Mouse (Mus musculus) ovary, postnatal 36 days (tissue): Measurements from ENCODE around the gene Smarcb1.
A peak's percentile ranks its signal among the peaks of the same experiment; 100 is the strongest.

ENCODE experiments used
- DNase-seq: peaks from one replicate; pipeline ENCODE4 v3.0.0; 2022; ENCODE audit warnings: low spot score, mixed read lengths

Smarcb1 gene

GRCm38 (mm10) chr10:75921026-75921725 lies at the start of gene Smarcb1:
Gene Smarcb1, minus strand, starts transcription at chr10:75921617.
- DNase-seq = peak; percentile 94

DNA sequence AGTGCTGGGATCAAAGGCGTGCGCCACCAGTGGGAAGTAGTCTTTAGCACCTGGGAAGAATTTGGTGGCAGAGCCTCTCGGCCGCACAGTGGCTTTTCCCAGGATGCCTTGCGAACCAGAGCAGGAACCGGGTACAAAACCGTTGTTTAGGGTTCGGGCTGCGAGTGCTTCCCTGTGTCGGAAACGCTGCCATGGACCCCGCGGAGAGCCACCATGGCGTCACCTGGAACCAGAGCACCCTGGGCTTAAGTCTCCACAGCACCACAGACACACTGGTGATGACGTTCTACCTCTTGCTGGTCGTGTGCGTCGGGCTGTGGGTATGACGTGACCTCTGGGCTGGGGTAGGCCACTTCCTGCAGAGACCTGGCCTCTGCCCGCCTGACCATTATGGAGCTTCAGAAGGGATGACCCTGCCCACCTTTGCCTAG lies 33.0 kb upstream of the Smarcb1 start, which contains the start of gene Gm5134:
Gene Gm5134, plus strand, starts transcription at position 134 of the 431 bp plus-strand sequence.
- no peak for DNase-seq

DNA sequence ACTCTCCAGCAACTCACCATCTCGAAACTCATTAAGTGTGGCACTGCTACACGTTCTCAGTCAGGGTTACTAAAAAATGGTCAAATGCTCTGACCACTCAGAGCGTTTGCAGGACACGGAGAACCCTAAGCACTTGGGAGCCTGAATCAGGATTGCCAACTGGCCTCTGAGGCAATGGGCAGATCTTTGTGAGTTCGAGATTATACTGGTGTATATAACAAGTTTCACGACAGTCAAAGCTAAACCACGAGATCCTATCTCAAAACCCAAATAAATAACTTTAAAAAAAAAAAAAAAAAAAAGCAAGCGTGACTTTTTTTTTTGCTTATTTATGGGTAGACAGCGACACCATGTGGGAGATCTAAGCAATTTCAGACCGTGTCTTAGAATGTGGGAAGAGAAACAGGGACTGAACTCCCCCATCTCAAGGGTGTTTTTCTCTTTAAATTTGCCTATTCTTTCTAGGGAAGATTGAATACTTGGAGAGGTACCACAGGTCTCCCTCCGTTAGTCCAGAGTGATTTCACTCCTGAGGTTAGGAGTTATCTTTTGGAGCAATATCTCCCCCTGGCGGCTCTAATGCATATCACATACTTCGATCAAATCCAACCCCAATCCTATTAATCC lies 30.1 kb upstream of the Smarcb1 start:
- DNase-seq = no peak

DNA sequence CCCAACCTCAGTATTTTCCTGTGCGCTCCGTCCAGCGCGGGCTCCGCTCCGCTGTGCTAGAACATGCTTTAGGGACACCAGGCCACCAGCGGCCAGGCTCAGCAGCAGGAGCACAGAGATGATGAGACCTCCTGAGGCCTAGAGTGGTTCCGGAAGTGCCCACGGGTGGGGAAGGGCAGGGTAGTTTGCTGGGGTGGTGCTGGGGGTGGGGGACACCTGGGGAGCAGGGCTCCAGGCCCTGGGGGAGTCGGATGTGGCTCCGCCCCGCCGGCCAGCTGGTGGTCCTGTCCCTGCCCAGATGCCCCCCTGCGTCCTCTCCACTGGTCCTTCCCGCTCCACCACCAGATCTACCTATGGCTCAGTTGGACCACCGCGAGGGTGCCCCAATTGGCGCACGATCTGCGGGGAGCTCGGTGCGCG lies 29.4 kb upstream of the Smarcb1 start:
- DNase-seq = peak; percentile 49

GRCm38 (mm10) chr10:75949053-75950045 lies 27.9 kb upstream of the Smarcb1 start:
- no peak for DNase-seq

DNA sequence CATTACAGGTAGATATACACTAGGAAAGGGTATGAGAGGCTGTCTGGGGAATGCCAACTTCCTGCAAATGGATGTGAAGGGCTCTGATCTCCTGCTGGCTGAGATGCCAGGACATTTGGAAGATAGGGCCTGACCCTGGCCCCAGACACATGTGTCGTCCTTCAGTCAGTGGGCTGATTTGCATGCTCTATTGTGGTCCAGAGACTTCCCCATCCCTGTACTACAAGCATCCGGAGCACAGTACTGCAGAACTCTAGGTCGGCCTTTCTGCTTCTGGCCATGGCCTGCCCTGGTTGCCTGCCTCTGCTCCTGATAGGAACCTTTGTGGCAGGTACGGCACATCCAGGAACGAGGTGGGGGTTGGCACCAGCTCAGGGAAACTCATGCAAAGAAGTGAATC lies 26.7 kb upstream of the Smarcb1 start:
- no peak for DNase-seq

- DNase-seq = no peak
Observed at GRCm38 (mm10) chr10:75945896-75946295, 24.5 kb upstream of the Smarcb1 start.

DNA sequence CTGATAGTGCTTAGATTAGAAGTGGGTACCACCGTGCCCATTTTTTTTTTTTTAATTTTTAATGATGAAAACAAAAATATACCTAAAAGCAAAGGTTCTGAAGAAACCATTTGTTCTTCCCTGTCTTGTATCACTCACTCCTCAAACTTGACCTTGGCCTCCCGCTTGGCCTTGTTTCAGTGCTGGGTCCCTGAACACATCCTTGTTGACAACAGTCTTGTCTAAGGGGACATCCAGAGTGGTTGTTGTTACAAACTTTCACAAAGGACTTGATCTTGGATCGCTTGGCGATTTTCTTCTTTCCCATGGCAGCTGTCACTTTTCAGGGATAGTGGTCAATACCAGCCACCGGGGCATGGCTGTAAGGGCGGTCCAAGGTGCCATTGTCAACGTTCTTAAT lies 23.8 kb upstream of the Smarcb1 start:
- no peak for DNase-seq

- no peak for DNase-seq
Observed at GRCm38 (mm10) chr10:75944066-75944772, 22.8 kb upstream of the Smarcb1 start.

- DNase-seq = no peak
Observed at GRCm38 (mm10) chr10:75942736-75943477, 21.5 kb upstream of the Smarcb1 start, which contains the start of gene Vpreb3. Gene Vpreb3, plus strand, starts transcription at chr10:75943057.

- DNase-seq = no peak
Observed at GRCm38 (mm10) chr10:75941042-75941824, 19.8 kb upstream of the Smarcb1 start.

GRCm38 (mm10) chr10:75940520-75940919 lies 19.1 kb upstream of the Smarcb1 start, which contains the start of gene Gm867:
Gene Gm867, minus strand, starts transcription at chr10:75940672.
- DNase-seq = no peak

DNA sequence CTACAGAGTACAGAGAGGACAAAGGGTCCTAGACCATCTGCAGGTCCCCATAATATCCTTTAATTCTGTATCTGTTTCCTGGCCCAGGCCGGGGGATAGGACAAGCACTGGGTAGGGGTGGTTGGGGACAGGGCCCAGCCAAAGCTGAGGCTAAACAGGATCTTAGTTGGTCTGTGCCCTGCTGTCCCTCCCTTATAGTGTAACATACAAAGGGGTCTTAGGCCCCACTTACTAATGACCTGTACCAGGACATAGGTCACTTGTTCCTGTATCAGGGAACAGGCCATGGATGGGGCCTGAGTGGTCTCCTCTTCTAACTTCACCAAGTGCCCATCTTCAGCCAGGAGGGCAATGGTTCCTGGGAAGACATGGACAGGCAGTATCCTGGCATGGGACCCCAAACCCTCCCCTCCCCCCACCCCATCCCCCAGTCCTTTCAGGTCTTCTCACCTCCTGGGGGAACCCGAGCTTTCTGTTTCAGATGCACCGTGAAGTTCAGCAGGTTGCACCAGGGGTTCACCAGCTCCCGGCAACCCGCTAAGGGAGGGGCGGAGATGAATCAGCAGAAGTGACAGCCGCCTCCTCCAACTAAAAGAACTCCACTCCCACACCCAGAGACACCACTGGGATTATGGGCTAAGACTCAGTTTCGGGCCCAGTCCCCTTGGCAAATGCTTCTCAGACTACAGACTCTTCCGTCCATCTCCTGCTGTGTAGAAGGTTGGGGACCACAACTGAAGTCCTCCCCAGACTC lies 18.2 kb upstream of the Smarcb1 start:
- no peak for DNase-seq

GRCm38 (mm10) chr10:75937851-75938643 lies 16.6 kb upstream of the Smarcb1 start:
- DNase-seq = no peak

- DNase-seq = no peak
Observed at GRCm38 (mm10) chr10:75936909-75937667, 15.7 kb upstream of the Smarcb1 start.

DNA sequence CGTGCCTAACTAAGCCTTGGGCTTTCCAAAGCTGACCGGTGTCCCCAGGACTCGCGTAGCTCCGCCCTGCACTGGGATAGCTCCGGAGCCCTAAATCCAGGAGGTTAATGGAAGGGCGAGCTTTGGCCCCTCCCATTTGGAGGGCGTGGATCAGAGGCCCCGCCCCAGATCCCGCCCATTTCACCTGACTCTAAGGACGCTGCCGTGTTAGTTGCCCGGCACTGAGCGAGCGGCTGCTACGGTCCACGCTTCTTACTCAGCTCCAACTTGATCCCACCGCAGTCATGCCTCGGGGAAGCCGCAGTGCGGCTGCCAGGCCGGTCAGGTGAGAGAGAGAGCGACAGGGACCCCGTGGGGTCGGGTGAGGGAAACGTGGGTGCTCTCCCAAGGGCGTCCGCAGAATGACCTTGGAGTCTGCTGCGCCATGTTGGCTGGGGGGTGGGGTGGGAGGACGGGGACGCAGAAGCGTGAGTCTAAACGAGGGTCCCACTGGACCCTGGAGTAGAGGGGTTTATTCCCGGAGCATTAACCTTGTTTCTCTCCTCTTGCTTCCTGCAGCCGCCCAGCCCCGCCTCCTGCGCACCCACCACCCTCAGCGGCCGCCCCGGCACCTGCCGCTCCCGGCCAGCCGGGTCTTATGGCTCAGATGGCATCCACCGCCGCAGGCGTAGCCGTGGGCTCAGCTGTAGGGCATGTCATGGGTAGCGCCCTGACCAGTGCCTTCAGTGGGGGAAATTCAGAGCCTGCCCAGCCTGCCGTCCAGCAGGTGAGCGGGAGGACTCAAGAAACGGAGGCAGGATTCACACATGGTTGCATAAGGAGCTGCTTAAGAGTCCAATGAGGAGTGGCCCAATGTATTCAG lies 14.5 kb upstream of the Smarcb1 start, which contains the start of gene Mmp11:
Gene Mmp11, minus strand, starts transcription at position 817 of the 862 bp plus-strand sequence.
- peak; percentile 79 for DNase-seq

GRCm38 (mm10) chr10:75934991-75935390 lies 13.6 kb upstream of the Smarcb1 start:
- DNase-seq = no peak
